Mouse (Mus musculus) hindbrain, postnatal 0 days (tissue): ENCODE measurements at regions not wholly inside any gene's neighbourhood (a gene's known extent, or its start where the extent isn't known, plus 50 kb on each side); places are given as distances from the start of the nearest gene placed in this dataset.

Experiments
- ATAC-seq: fragments of 200-750 bp; cut with Nextera tagmentation; 2 replicates; pipeline ENCODE4 v1.8.0; 2017; ENCODE audit warnings: mild to moderate bottlenecking, moderate TSS enrichment, moderate library complexity
- DNase-seq: peaks from one replicate; pipeline ENCODE4 v3.0.0-alpha.2; 2015; ENCODE audit warnings: low spot score
- H3K27ac ChIP-seq: fragments of 300-500 bp; sonication (generic); 2 replicates; pipeline ENCODE4 v1.5.1; 2014; ENCODE audit warnings: mild to moderate bottlenecking
- H3K27me3 ChIP-seq: fragments of 300-500 bp; sonication (generic); 2 replicates; pipeline ENCODE4 v1.6.1; 2014; ENCODE audit warnings: low read length, mixed read lengths; ENCODE audit not compliant: insufficient read depth
- H3K36me3 ChIP-seq: fragments of 300-500 bp; sonication (generic); 2 replicates; pipeline ENCODE4 v1.6.1; 2014; ENCODE audit warnings: low read length, mixed read lengths; ENCODE audit not compliant: insufficient read depth
- H3K4me1 ChIP-seq: fragments of 300-500 bp; sonication (generic); 2 replicates; pipeline ENCODE4 v1.6.1; 2014; ENCODE audit warnings: antibody characterized with exemption, low read length, mixed read lengths; ENCODE audit not compliant: insufficient read depth
- H3K4me2 ChIP-seq: fragments of 300-500 bp; sonication (generic); 2 replicates; pipeline ENCODE4 v1.6.1; 2014; ENCODE audit warnings: low read depth, mild to moderate bottlenecking, low read length, moderate library complexity, mixed read lengths
- H3K4me3 ChIP-seq: fragments of 300-500 bp; sonication (generic); 2 replicates; pipeline ENCODE4 v1.5.1; 2014; ENCODE audit warnings: low read length
- H3K9ac ChIP-seq: fragments of 300-500 bp; sonication (generic); replicated peaks from 2 replicates; pipeline ENCODE4 v1.6.1; 2014; ENCODE audit warnings: mild to moderate bottlenecking, low read length, moderate library complexity, mixed read lengths
- H3K9me3 ChIP-seq: fragments of 300-500 bp; sonication (generic); 2 replicates; pipeline ENCODE4 v1.6.1; 2016; ENCODE audit warnings: low read length, mixed read lengths
- CTCF ChIP-seq: IDR thresholded peaks from 2 replicates; pipeline ENCODE4 v1.5.1; 2016; ENCODE audit warnings: antibody characterized with exemption, control low read depth, low read depth
- WGBS: fragments of 180-500 bp; shearing (Covaris S2); extraction: QIAGEN DNeasy Blood & Tissue Kit; methylation state at CpG from one replicate; pipeline ENCODE4 v1.1.7; 2014; 5-methylcytosine and 5-hydroxymethylcytosine counted together

- H3K27me3 ChIP-seq: no peaks in the 10 kb centered on the region; the same call in 1 of the 2 replicates
- H3K4me3 ChIP-seq: no peak overlapping the region
- 19% methylated on average over 9 of the region's 9 CpGs for WGBS
- no peak overlapping the region for H3K4me2 ChIP-seq
- no peak overlapping the region for H3K9ac ChIP-seq
- H3K4me1 ChIP-seq: peaks cover 17% of the 10 kb centered on the region
- ATAC-seq (no peak), DNase-seq (peak; percentile 32)
- H3K9me3 ChIP-seq: no peaks in the 10 kb centered on the region
- no peak overlapping the region for H3K27ac ChIP-seq
- TF ChIP-seq CTCF: no peak
- no peaks in the 10 kb centered on the region for H3K36me3 ChIP-seq
Measured at GRCm38 (mm10) chr9:61279044-61279543, 93.1 kb upstream of the Tle3 start.

GRCm38 (mm10) chr9:61280856-61281582 is 91.1 kb upstream of the Tle3 start:
- 73% methylated on average over 12 of the region's 12 CpGs for WGBS
- H3K9ac ChIP-seq: no peak overlapping the region

GRCm38 (mm10) chr9:61283311-61283710 is 88.9 kb upstream of the Tle3 start:
- 94% methylated on average over 5 of the region's 5 CpGs for WGBS

More at GRCm38 (mm10) chr9:61280856-61281582, 91.1 kb upstream of the Tle3 start:
- ATAC-seq (no peak), DNase-seq (no peak)
- H3K36me3 ChIP-seq: no peaks in the 10 kb centered on the region
- no peaks in the 10 kb centered on the region; the same call in 1 of the 2 replicates for H3K27me3 ChIP-seq
- TF ChIP-seq CTCF: no peak
- no peak overlapping the region for H3K4me2 ChIP-seq
- peaks cover 22% of the 10 kb centered on the region for H3K4me1 ChIP-seq
- H3K27ac ChIP-seq: no peak overlapping the region
- no peaks in the 10 kb centered on the region for H3K9me3 ChIP-seq
- no peak overlapping the region for H3K4me3 ChIP-seq

GRCm38 (mm10) chr9:61284201-61285021 is 87.8 kb upstream of the Tle3 start:
- H3K4me3 ChIP-seq: no peak overlapping the region
- TF ChIP-seq CTCF: no peak
- no peak overlapping the region for H3K9ac ChIP-seq
- no peak overlapping the region for H3K4me2 ChIP-seq
- H3K9me3 ChIP-seq: no peaks in the 10 kb centered on the region
- H3K27me3 ChIP-seq: no peaks in the 10 kb centered on the region; the same call in 1 of the 2 replicates
- ATAC-seq (no peak), DNase-seq (peak; percentile 79)
- H3K27ac ChIP-seq: no peak overlapping the region
- H3K36me3 ChIP-seq: no peaks in the 10 kb centered on the region
- peaks cover 10% of the 10 kb centered on the region for H3K4me1 ChIP-seq
- 64% methylated on average over 8 of the region's 8 CpGs for WGBS

More at GRCm38 (mm10) chr9:61283311-61283710, 88.9 kb upstream of the Tle3 start:
- H3K9me3 ChIP-seq: no peaks in the 10 kb centered on the region
- ATAC-seq: no peak
- H3K4me2 ChIP-seq: no peak overlapping the region
- peaks cover 21% of the 10 kb centered on the region for H3K4me1 ChIP-seq
- H3K27ac ChIP-seq: no peak overlapping the region
- H3K9ac ChIP-seq: no peak overlapping the region
- H3K36me3 ChIP-seq: no peaks in the 10 kb centered on the region
- no peak for DNase-seq
- no peak overlapping the region for H3K4me3 ChIP-seq
- TF ChIP-seq CTCF: no peak
- H3K27me3 ChIP-seq: no peaks in the 10 kb centered on the region; the same call in 1 of the 2 replicates

GRCm38 (mm10) chr9:61286561-61286960 is 85.6 kb upstream of the Tle3 start:
- no peaks in the 10 kb centered on the region; the same call in 1 of the 2 replicates for H3K27me3 ChIP-seq
- TF ChIP-seq CTCF: no peak
- peaks cover 9% of the 10 kb centered on the region for H3K4me1 ChIP-seq
- H3K9ac ChIP-seq: no peak overlapping the region
- no peaks in the 10 kb centered on the region for H3K36me3 ChIP-seq
- 90% methylated on average over 4 of the region's 4 CpGs for whole genome bisulfite sequencing
- no peaks in the 10 kb centered on the region for H3K9me3 ChIP-seq
- no peak for ATAC-seq
- no peak overlapping the region for H3K4me3 ChIP-seq
- H3K27ac ChIP-seq: no peak overlapping the region
- no peak overlapping the region for H3K4me2 ChIP-seq
- DNase-seq: no peak

- no peak overlapping the region for H3K4me2 ChIP-seq
- H3K27me3 ChIP-seq: no peaks in the 10 kb centered on the region
- 67% methylated on average over 12 of the region's 12 CpGs for WGBS
- no peak for ATAC-seq
- TF ChIP-seq CTCF: no peak
- no peak overlapping the region for H3K27ac ChIP-seq
- DNase-seq: no peak
- no peak overlapping the region for H3K4me3 ChIP-seq
- peaks cover 4% of the 10 kb centered on the region for H3K4me1 ChIP-seq
- H3K9me3 ChIP-seq: no peaks in the 10 kb centered on the region
- H3K36me3 ChIP-seq: no peaks in the 10 kb centered on the region
- H3K9ac ChIP-seq: no peak overlapping the region
Measured at GRCm38 (mm10) chr9:61289117-61289516, 83.0 kb upstream of the Tle3 start.
